Mouse (Mus musculus) forebrain, embryonic 11.5 days (tissue): ENCODE results near the gene Gria1. TPM values are rescaled to one million over a fixed set of nuclear protein-coding genes. Genes with fewer than 3 reads are reported as not detected.

Experiments
- ATAC-seq: fragments of 200-750 bp; cut with Nextera tagmentation; replicated peaks from 2 replicates; pipeline ENCODE4 v1.8.0; 2017; ENCODE audit warnings: moderate TSS enrichment; ENCODE audit not compliant: low FRiP score
- DNase-seq: peaks from one replicate; pipeline ENCODE4 v3.0.0-alpha.2; 2017; ENCODE audit warnings: low spot score
- H3K27ac ChIP-seq: fragments of 300-500 bp; sonication (generic); 2 replicates; pipeline ENCODE4 v1.5.1; 2014; ENCODE audit warnings: low read depth, low read length
- H3K27me3 ChIP-seq: fragments of 300-500 bp; sonication (generic); 2 replicates; pipeline ENCODE4 v1.6.1; 2014; ENCODE audit warnings: mild to moderate bottlenecking, low read length, mixed read lengths; ENCODE audit not compliant: control insufficient read depth, insufficient read depth
- H3K36me3 ChIP-seq: fragments of 300-500 bp; sonication (generic); 2 replicates; pipeline ENCODE4 v1.6.1; 2014; ENCODE audit warnings: mild to moderate bottlenecking, low read length, moderate library complexity, mixed read lengths; ENCODE audit not compliant: control insufficient read depth, insufficient read depth
- H3K4me1 ChIP-seq: fragments of 300-500 bp; sonication (generic); replicated peaks from 2 replicates; pipeline ENCODE4 v1.6.1; 2014; ENCODE audit warnings: low read length, mixed read lengths; ENCODE audit not compliant: control insufficient read depth, insufficient read depth
- H3K4me2 ChIP-seq: fragments of 300-500 bp; sonication (generic); 2 replicates; pipeline ENCODE4 v1.6.1; 2014; ENCODE audit warnings: low read depth, mild to moderate bottlenecking, low read length, moderate library complexity, mixed read lengths; ENCODE audit not compliant: severe bottlenecking
- H3K4me3 ChIP-seq: fragments of 300-500 bp; sonication (generic); 2 replicates; pipeline ENCODE4 v1.5.1; 2014; ENCODE audit warnings: low read depth, low read length
- H3K9ac ChIP-seq: fragments of 300-500 bp; sonication (generic); 2 replicates; pipeline ENCODE4 v1.6.1; 2014; ENCODE audit warnings: low read length
- H3K9me3 ChIP-seq: fragments of 300-500 bp; sonication (generic); 2 replicates; pipeline ENCODE4 v1.6.1; 2016; ENCODE audit warnings: low read length, mixed read lengths; ENCODE audit not compliant: control insufficient read depth
- WGBS: fragments of 180-500 bp; shearing (Covaris S2); extraction: QIAGEN DNeasy Blood & Tissue Kit; methylation state at CpG from one replicate; pipeline ENCODE4 v1.1.7; 2014; 5-methylcytosine and 5-hydroxymethylcytosine counted together
- polyA plus RNA-seq: library from polyadenylated mRNA; unstranded; fragments of >200 nt; fragmentation: Nextera tagmentation; extraction: Ambion mirVana; gene quantifications from 2 replicates; pipeline ENCODE4 v1.2.1, GENCODE M21; 2014

The Gria1 gene
- polyA plus RNA-seq, 1 experiment from 2014 or later: 2.6 TPM

GRCm38 (mm10) chr11:57160076-57160475 is 148.9 kb downstream of the Gria1 start:
- Histone ChIP-seq H3K9ac (no peak overlapping the region), H3K27ac (no peak overlapping the region), H3K36me3 (no peaks in the 10 kb centered on the region), H3K4me1 (peaks cover 2% of the 10 kb centered on the region; the same call in 1 of the 2 replicates), H3K27me3 (no peaks in the 10 kb centered on the region), H3K9me3 (no peaks in the 10 kb centered on the region), H3K4me3 (no peak overlapping the region), H3K4me2 (no peak overlapping the region)
- ATAC-seq (no peak), DNase-seq (no peak)
- 96% methylated on average over 8 of the region's 8 CpGs for WGBS

- DNase-seq: no peak
- Histone ChIP-seq H3K4me3 (no peak overlapping the region), H3K4me1 (no peaks in the 10 kb centered on the region), H3K9me3 (no peaks in the 10 kb centered on the region), H3K27ac (no peak overlapping the region), H3K4me2 (no peak overlapping the region), H3K36me3 (no peaks in the 10 kb centered on the region), H3K27me3 (no peaks in the 10 kb centered on the region), H3K9ac (no peak overlapping the region)
- WGBS: 90% methylated on average over 6 of the region's 6 CpGs
- no peak for ATAC-seq
Measured at GRCm38 (mm10) chr11:57162931-57163330, 151.7 kb downstream of the Gria1 start.

GRCm38 (mm10) chr11:57170058-57170457 is 158.9 kb downstream of the Gria1 start:
- no peak overlapping the region for H3K27ac ChIP-seq
- WGBS: 86% methylated on average over 6 of the region's 6 CpGs
- no peaks in the 10 kb centered on the region for H3K9me3 ChIP-seq
- H3K4me2 ChIP-seq: no peak overlapping the region
- ATAC-seq (no peak), DNase-seq (no peak)
- H3K4me1 ChIP-seq: no peaks in the 10 kb centered on the region
- H3K4me3 ChIP-seq: no peak overlapping the region
- no peaks in the 10 kb centered on the region for H3K36me3 ChIP-seq
- no peaks in the 10 kb centered on the region for H3K27me3 ChIP-seq
- H3K9ac ChIP-seq: no peak overlapping the region

- Histone ChIP-seq H3K4me2 (no peak overlapping the region), H3K4me1 (no peaks in the 10 kb centered on the region), H3K4me3 (no peak overlapping the region), H3K36me3 (no peaks in the 10 kb centered on the region), H3K9ac (no peak overlapping the region), H3K9me3 (no peaks in the 10 kb centered on the region), H3K27me3 (no peaks in the 10 kb centered on the region), H3K27ac (no peak overlapping the region)
- DNase-seq (no peak), ATAC-seq (no peak)
- 69% methylated on average over 5 of the region's 5 CpGs for WGBS
Measured at GRCm38 (mm10) chr11:57174165-57174564, 163.0 kb downstream of the Gria1 start.

- H3K4me3 ChIP-seq: no peak overlapping the region
- DNase-seq: peak; percentile 56
- no peak overlapping the region for H3K27ac ChIP-seq
- H3K9me3 ChIP-seq: no peaks in the 10 kb centered on the region
- H3K27me3 ChIP-seq: no peaks in the 10 kb centered on the region
- no peaks in the 10 kb centered on the region for H3K36me3 ChIP-seq
- no peak overlapping the region for H3K9ac ChIP-seq
- H3K4me1 ChIP-seq: no peaks in the 10 kb centered on the region
- WGBS: 22% methylated on average over 3 of the region's 3 CpGs
- H3K4me2 ChIP-seq: no peak overlapping the region
- no peak for ATAC-seq
Measured at GRCm38 (mm10) chr11:57176552-57176951, 165.4 kb downstream of the Gria1 start.

GRCm38 (mm10) chr11:57184216-57184615 is 173.0 kb downstream of the Gria1 start:
- Histone ChIP-seq H3K36me3 (no peaks in the 10 kb centered on the region), H3K9ac (no peak overlapping the region), H3K27ac (no peak overlapping the region), H3K4me2 (no peak overlapping the region), H3K27me3 (no peaks in the 10 kb centered on the region), H3K4me1 (no peaks in the 10 kb centered on the region), H3K4me3 (no peak overlapping the region), H3K9me3 (no peaks in the 10 kb centered on the region)
- WGBS: 87% methylated on average over 4 of the region's 4 CpGs
- DNase-seq: no peak
- no peak for ATAC-seq

- DNase-seq: no peak
- no peaks in the 10 kb centered on the region for H3K36me3 ChIP-seq
- no peaks in the 10 kb centered on the region for H3K4me1 ChIP-seq
- H3K4me3 ChIP-seq: no peak overlapping the region
- H3K9ac ChIP-seq: no peak overlapping the region
- no peak overlapping the region for H3K4me2 ChIP-seq
- no peaks in the 10 kb centered on the region for H3K27me3 ChIP-seq
- H3K9me3 ChIP-seq: no peaks in the 10 kb centered on the region
- H3K27ac ChIP-seq: no peak overlapping the region
- ATAC-seq: no peak
Measured at GRCm38 (mm10) chr11:57185110-57185509, 173.9 kb downstream of the Gria1 start.

GRCm38 (mm10) chr11:57189391-57189790 is 178.2 kb downstream of the Gria1 start:
- H3K9me3 ChIP-seq: no peaks in the 10 kb centered on the region
- H3K27me3 ChIP-seq: no peaks in the 10 kb centered on the region
- no peak for DNase-seq
- 90% methylated on average over 8 of the region's 8 CpGs for WGBS
- H3K36me3 ChIP-seq: no peaks in the 10 kb centered on the region
- no peak for ATAC-seq
- H3K4me2 ChIP-seq: no peak overlapping the region
- no peak overlapping the region for H3K4me3 ChIP-seq
- no peak overlapping the region for H3K9ac ChIP-seq
- no peaks in the 10 kb centered on the region for H3K4me1 ChIP-seq
- H3K27ac ChIP-seq: no peak overlapping the region

- Histone ChIP-seq H3K27me3 (no peaks in the 10 kb centered on the region), H3K9me3 (no peaks in the 10 kb centered on the region), H3K4me2 (no peak overlapping the region), H3K4me1 (no peaks in the 10 kb centered on the region), H3K36me3 (no peaks in the 10 kb centered on the region), H3K4me3 (no peak overlapping the region), H3K27ac (no peak overlapping the region), H3K9ac (no peak overlapping the region)
- no peak for ATAC-seq
- 86% methylated on average over 5 of the region's 5 CpGs for WGBS
- no peak for DNase-seq
Measured at GRCm38 (mm10) chr11:57194746-57195145, 183.6 kb downstream of the Gria1 start.
